Mouse (Mus musculus) testis, adult 2 months (tissue): ENCODE measurements around the gene Pelo. TPM values are rescaled to one million over a fixed set of nuclear protein-coding genes. Genes with fewer than 3 reads are reported as not detected.

Experiments used
- H3K27ac ChIP-seq: fragments of 200-500 bp; 2 replicates; pipeline ENCODE4 v1.5.1; 2012; ENCODE audit warnings: low read depth, low read length; ENCODE audit not compliant: control insufficient read depth, insufficient read depth
- H3K27me3 ChIP-seq: fragments of 200-500 bp; 2 replicates; pipeline ENCODE4 v1.6.1; 2012; ENCODE audit warnings: mild to moderate bottlenecking, low read length, moderate library complexity; ENCODE audit not compliant: control insufficient read depth, insufficient read depth
- H3K36me3 ChIP-seq: fragments of 200-500 bp; 2 replicates; pipeline ENCODE4 v1.6.1; 2012; ENCODE audit warnings: mild to moderate bottlenecking, low read length; ENCODE audit not compliant: control insufficient read depth, insufficient read depth
- H3K4me1 ChIP-seq: fragments of 200-500 bp; 2 replicates; pipeline ENCODE4 v1.6.1; 2012; ENCODE audit warnings: low read length; ENCODE audit not compliant: control insufficient read depth, insufficient read depth
- H3K4me3 ChIP-seq: fragments of 200-500 bp; 2 replicates; pipeline ENCODE4 v1.5.1; 2012; ENCODE audit warnings: low read depth, mild to moderate bottlenecking, low read length, moderate library complexity, mixed read lengths; ENCODE audit not compliant: control insufficient read depth
- CTCF ChIP-seq: fragments of 200-500 bp; IDR thresholded peaks from 2 replicates; pipeline ENCODE4 v1.5.1; 2012; ENCODE audit warnings: low read depth, mild to moderate bottlenecking, inconsistent platforms, low read length, moderate library complexity; ENCODE audit not compliant: control insufficient read depth, insufficient read depth, insufficient replicate concordance
- POLR2A ChIP-seq: fragments of 200-500 bp; IDR thresholded peaks from 2 replicates; pipeline ENCODE4 v1.6.1; 2012; ENCODE audit warnings: low read depth, mild to moderate bottlenecking, inconsistent platforms, low read length, moderate library complexity; ENCODE audit not compliant: control insufficient read depth
- polyA plus RNA-seq: library from polyadenylated mRNA; depleted of rRNA; stranded (reverse); fragments of >200 nt; gene quantifications from 2 replicates; pipeline ENCODE4 v1.2.3, GENCODE M21; 2012

Gene Pelo
- polyA plus RNA-seq, 1 experiment, result 14.9 TPM

- TF ChIP-seq POLR2A (no peak), CTCF (no peak)
- Histone ChIP-seq H3K36me3 (no peaks in the 10 kb centered on the region), H3K27me3 (no peaks in the 10 kb centered on the region), H3K27ac (no peak overlapping the region), H3K4me3 (no peak overlapping the region), H3K4me1 (no peaks in the 10 kb centered on the region)
These were observed 35.1 kb upstream of the Pelo start for GRCm38 (mm10) chr13:115125130-115125529.

GRCm38 (mm10) chr13:115124521-115124920 lies 34.5 kb upstream of the Pelo start:
- Histone ChIP-seq H3K27me3 (no peaks in the 10 kb centered on the region), H3K27ac (no peak overlapping the region), H3K4me1 (no peaks in the 10 kb centered on the region), H3K4me3 (no peak overlapping the region), H3K36me3 (no peaks in the 10 kb centered on the region)
- no peak for TF ChIP-seq POLR2A
- no peak for TF ChIP-seq CTCF

GRCm38 (mm10) chr13:115118756-115119155 lies 28.8 kb upstream of the Pelo start:
- Histone ChIP-seq H3K27ac (no peak overlapping the region), H3K4me1 (no peaks in the 10 kb centered on the region), H3K27me3 (no peaks in the 10 kb centered on the region), H3K36me3 (no peaks in the 10 kb centered on the region), H3K4me3 (no peak overlapping the region)
- TF ChIP-seq CTCF, result no peak
- no peak for TF ChIP-seq POLR2A

GRCm38 (mm10) chr13:115118195-115118594 lies 28.2 kb upstream of the Pelo start:
- Histone ChIP-seq H3K4me1 (no peaks in the 10 kb centered on the region), H3K27ac (no peak overlapping the region), H3K27me3 (no peaks in the 10 kb centered on the region), H3K36me3 (no peaks in the 10 kb centered on the region), H3K4me3 (no peak overlapping the region)
- TF ChIP-seq POLR2A (no peak), CTCF (no peak)

- Histone ChIP-seq H3K4me1 (no peaks in the 10 kb centered on the region), H3K27ac (no peak overlapping the region), H3K27me3 (no peaks in the 10 kb centered on the region), H3K36me3 (no peaks in the 10 kb centered on the region), H3K4me3 (no peak overlapping the region)
- TF ChIP-seq POLR2A (no peak), CTCF (no peak)
These were observed 27.1 kb upstream of the Pelo start for GRCm38 (mm10) chr13:115116930-115117621.

- Histone ChIP-seq H3K4me1 (no peaks in the 10 kb centered on the region), H3K27ac (no peak overlapping the region), H3K27me3 (no peaks in the 10 kb centered on the region), H3K4me3 (no peak overlapping the region), H3K36me3 (no peaks in the 10 kb centered on the region)
- no peak for TF ChIP-seq POLR2A
- no peak for TF ChIP-seq CTCF
These were observed 19.6 kb upstream of the Pelo start for GRCm38 (mm10) chr13:115109628-115110027.

- H3K4me1 ChIP-seq, result no peaks in the 10 kb centered on the region
- H3K27ac ChIP-seq, result no peak overlapping the region
- H3K4me3 ChIP-seq, result no peak overlapping the region
- no peaks in the 10 kb centered on the region for H3K36me3 ChIP-seq
- TF ChIP-seq CTCF (no peak), POLR2A (no peak)
- H3K27me3 ChIP-seq, result no peaks in the 10 kb centered on the region
These were observed 17.4 kb upstream of the Pelo start for GRCm38 (mm10) chr13:115107436-115107835.
